8 mouse cellular contexts compared by ENCODE assay signal in genomic region chr9:35111941-35112595, GRCm38 (mm10). TPM values are rescaled to one million over a fixed set of nuclear protein-coding genes. Genes with fewer than 3 reads are reported as not detected.
DNase-seq lines count a peak whose midpoint lies in the region; ATAC-seq lines count a peak whose summit lies in the region.

No protein-coding gene starts in this region.

- peak; percentile 52 to 82 for DNase-seq in adrenal gland, adult (ENCODE audit: inconsistent age in 2 of 2, low spot score in 1 of 2)
- no peak for DNase-seq in adrenal gland, postnatal 4 days (ENCODE audit: low spot score in 2 of 2)
- peak; percentile 67 for DNase-seq in adrenal gland, postnatal 10 days
- peak; percentile 73 for DNase-seq in gastrocnemius, adult 18-20 months (ENCODE audit: low spot score)
- DNase-seq in hindbrain, embryonic 14.5 days (ENCODE audit: low spot score): no peak
- DNase-seq in lung, postnatal 14 days: peak; percentile 56
- DNase-seq in left cerebral cortex, adult 8-10 months (ENCODE audit: low spot score in 2 of 2): no peak

- no peak overlapping the region for H3K27ac ChIP-seq in hindbrain, embryonic 14.5 days
- peak overlapping the region; percentile 67; the same call in 1 of the 2 replicates for H3K27ac ChIP-seq in stomach, embryonic 16.5 days (ENCODE audit: low read length)

- H3K4me1 ChIP-seq in hindbrain, embryonic 14.5 days (replicated peaks; ENCODE audit: control insufficient read depth, insufficient read depth, low read length): peaks cover 18% of the 10 kb centered on the region
- H3K4me1 ChIP-seq in stomach, embryonic 16.5 days (ENCODE audit: control insufficient read depth, insufficient read depth, low read length): peaks cover 60% of the 10 kb centered on the region

- no peaks in the 10 kb centered on the region for H3K36me3 ChIP-seq in hindbrain, embryonic 14.5 days (replicated peaks; ENCODE audit: control insufficient read depth, insufficient read depth)
- H3K36me3 ChIP-seq in stomach, embryonic 16.5 days (ENCODE audit: control insufficient read depth, insufficient read depth, low read length): no peaks in the 10 kb centered on the region

- 27% methylated on average over 19 of the region's 19 CpGs for WGBS in hindbrain, embryonic 14.5 days
- 24% methylated on average over 19 of the region's 19 CpGs for WGBS in stomach, embryonic 16.5 days

- H3K9ac ChIP-seq in hindbrain, embryonic 14.5 days: no peak overlapping the region
- H3K9ac ChIP-seq in stomach, embryonic 16.5 days (ENCODE audit: low read length): peak overlapping the region; percentile 13; the same call in 1 of the 2 replicates

- ATAC-seq in hindbrain, embryonic 14.5 days (ENCODE audit: low FRiP score): no peak
- peak; percentile 46; the same call in 1 of the 2 replicates for ATAC-seq in stomach, embryonic 16.5 days (ENCODE audit: insufficient read depth, low FRiP score)

- no peak overlapping the region for H3K4me3 ChIP-seq in hindbrain, embryonic 14.5 days (replicated peaks; ENCODE audit: low read length)
- peak overlapping the region; percentile 21; the same call in 1 of the 2 replicates for H3K4me3 ChIP-seq in stomach, embryonic 16.5 days (replicated peaks; ENCODE audit: low read length)

- H3K4me2 ChIP-seq in hindbrain, embryonic 14.5 days (replicated peaks): 0 out of 2 replicates have a peak overlapping the region, but pooled peaks have one; percentile 9
- peak overlapping the region; percentile 38 for H3K4me2 ChIP-seq in stomach, embryonic 16.5 days (ENCODE audit: low read depth, low read length)

- no peaks in the 10 kb centered on the region for H3K9me3 ChIP-seq in hindbrain, embryonic 14.5 days (ENCODE audit: control insufficient read depth, low read length)
- no peaks in the 10 kb centered on the region for H3K9me3 ChIP-seq in stomach, embryonic 16.5 days (replicated peaks; ENCODE audit: control insufficient read depth, low read length)

- H3K27me3 ChIP-seq in hindbrain, embryonic 14.5 days (ENCODE audit: control insufficient read depth, insufficient read depth, low read length): no peaks in the 10 kb centered on the region
- H3K27me3 ChIP-seq in stomach, embryonic 16.5 days (ENCODE audit: control insufficient read depth, insufficient read depth, low read length): no peaks in the 10 kb centered on the region

RNA-seq across cellular contexts. Expression of gene St3gal4, which starts 7.0 kb away (rescaled TPM):
- total RNA-seq in adrenal gland, postnatal 4 days (2021): 10 to 100 TPM; 31.1 to 38.5 TPM
- total RNA-seq in adrenal gland, postnatal 10 days (2021): 10 to 100 TPM; 39.2 to 40.2 TPM
- total RNA-seq in gastrocnemius, adult 18-20 months (2021): 1 to 10 TPM; 4.2 TPM
- polyA plus RNA-seq in hindbrain, embryonic 14.5 days (2014; fragmentation: Nextera tagmentation; extraction: Ambion mirVana): 12.8 and 13.5 TPM in 2 replicates
- 50.5 and 53.1 TPM in 2 replicates for polyA plus RNA-seq in stomach, embryonic 16.5 days (2015; fragmentation: Nextera tagmentation; extraction: Ambion mirVana)
- total RNA-seq in left cerebral cortex, adult 8-10 months (2022): 10 to 100 TPM; 26.5 to 30.4 (median 28.9) TPM

Comparison
In these comparisons a context has a peak if more than half of its experiments do, and no peak if none do; other contexts are left out.
1. DNase-seq: peak in adrenal gland, adult (2 of 2), adrenal gland, postnatal 10 days (single experiment), gastrocnemius, adult 18-20 months (single experiment) and lung, postnatal 14 days (single experiment); none in adrenal gland, postnatal 4 days (0 of 2), hindbrain, embryonic 14.5 days (single experiment) and left cerebral cortex, adult 8-10 months (0 of 2).
2. RNA of gene St3gal4, which starts 7.0 kb away (total RNA-seq): 39.2 to 40.2 TPM in adrenal gland, postnatal 10 days, 31.1 to 38.5 TPM in adrenal gland, postnatal 4 days and 26.5 to 30.4 TPM in left cerebral cortex, adult 8-10 months; 4.2 TPM in gastrocnemius, adult 18-20 months; every median in the first group is over 4 times any median in the second.